Mouse (Mus musculus) left cerebral cortex, adult 2 months (tissue): ENCODE measurements around the gene Brip1. TPM values are rescaled to one million over a fixed set of nuclear protein-coding genes. Genes with fewer than 3 reads are reported as not detected.

ENCODE experiments used
- DNase-seq, 2 experiments: peaks; one replicate each; pipeline ENCODE4 v3.0.0; 2021 to 2022; ENCODE audit warnings: low spot score in 2 of 2, mixed read lengths in 1 of 2; ENCODE audit errors: extremely low spot score in 1 of 2
- H3K27ac ChIP-seq: fragments of 200-600 bp; 2 replicates; pipeline ENCODE4 v1.8.1; 2022
- H3K4me3 ChIP-seq: fragments of 200-600 bp; 2 replicates; pipeline ENCODE4 v1.8.1; 2022
- CTCF ChIP-seq: fragments of 200-600 bp; IDR thresholded peaks from 2 replicates; pipeline ENCODE4 v1.8.1; 2022; ENCODE audit warnings: antibody characterized with exemption, mild to moderate bottlenecking, moderate library complexity
- intact Hi-C: fragments of 180-260 bp; cut with DNase I; formaldehyde crosslinking; loops from one replicate; pipeline ENCODE4 v1.15.1; 2025
- total RNA-seq, 2 experiments: library from RNA; stranded (reverse); gene quantifications; 2 replicates each; pipeline ENCODE4 v1.2.3; 2021

The Brip1 gene
- total RNA-seq, 2 experiments from 2014 or later = 0.12 to 0.20 TPM

DNA sequence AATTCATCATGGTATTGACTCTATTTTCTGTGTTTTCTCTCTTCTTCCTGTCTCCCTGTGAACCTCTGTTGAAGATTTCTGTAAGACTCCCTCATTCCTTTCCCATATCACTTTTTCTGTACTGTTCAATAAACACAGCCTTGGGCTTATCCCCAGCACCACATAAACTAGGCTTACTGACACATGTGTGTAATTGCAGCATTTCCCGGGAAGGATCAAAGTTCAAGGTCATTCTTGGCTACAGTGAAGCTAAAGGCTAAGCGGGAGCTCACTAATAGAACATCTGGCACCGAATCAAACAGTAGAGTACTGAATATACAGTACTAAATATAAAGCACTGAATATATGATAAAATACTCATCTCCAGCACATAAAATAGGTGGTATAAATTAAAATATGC, 25.2 kb downstream of the Brip1 start:
- Histone ChIP-seq H3K27ac (no peak overlapping the region), H3K4me3 (no peak overlapping the region)
- intact Hi-C loops = loop anchor here (10.0 kb wide), 2 partner anchors 101 to 791 kb away; no protein-coding TSS in a partner anchor
- TF ChIP-seq CTCF = no peak
- no peak for DNase-seq

DNA sequence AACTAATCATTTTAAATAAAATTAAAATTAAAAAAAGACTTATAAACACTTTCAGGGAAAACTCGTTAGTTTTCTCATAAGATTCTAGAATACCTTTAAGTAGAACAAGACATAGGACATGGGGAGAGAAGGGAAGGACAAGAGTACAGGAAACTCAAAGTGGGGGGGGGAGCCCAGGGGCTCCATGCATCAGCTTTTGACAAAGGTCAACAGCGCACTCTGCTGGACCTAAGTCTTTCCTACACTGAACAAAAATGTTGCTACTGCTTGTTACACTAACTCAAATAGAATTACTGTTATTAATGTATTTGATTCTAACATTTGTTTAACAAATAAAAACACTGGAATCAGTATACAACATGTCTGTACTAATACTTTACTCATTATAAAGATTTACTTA, 26.8 kb downstream of the Brip1 start:
- no peak overlapping the region for H3K27ac ChIP-seq
- no peak overlapping the region for H3K4me3 ChIP-seq
- DNase-seq = peak; percentile 36 to 40
- TF ChIP-seq CTCF = peak; percentile 83
- intact Hi-C loops = loop anchor here (5.0 to 10.0 kb wide), 4 partner anchors 99 to 789 kb away; no protein-coding TSS in a partner anchor

DNA sequence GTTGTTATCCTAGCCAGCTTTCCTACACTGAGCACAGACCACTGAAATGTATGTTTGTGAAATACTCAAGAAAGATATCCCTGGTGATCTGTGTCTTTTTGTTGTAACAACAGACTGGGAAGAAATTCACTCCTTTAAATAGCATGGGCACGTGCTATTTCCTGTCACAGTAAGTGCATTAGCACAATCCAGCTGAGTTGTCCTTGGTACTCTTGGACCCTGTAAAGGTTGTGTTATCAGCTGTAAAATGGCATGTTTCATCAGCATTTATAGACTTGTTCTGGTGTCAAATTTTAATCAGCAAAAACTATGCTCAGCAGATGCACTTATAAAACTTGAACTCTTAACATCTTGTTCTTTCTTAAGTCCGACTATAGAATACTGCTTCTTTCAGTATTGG, 30.2 kb downstream of the Brip1 start:
- H3K4me3 ChIP-seq = no peak overlapping the region
- intact Hi-C loops = loop anchor here (5.0 to 10.0 kb wide), 4 partner anchors 96 to 786 kb away; no protein-coding TSS in a partner anchor
- TF ChIP-seq CTCF = no peak
- DNase-seq = no peak
- H3K27ac ChIP-seq = no peak overlapping the region

DNA sequence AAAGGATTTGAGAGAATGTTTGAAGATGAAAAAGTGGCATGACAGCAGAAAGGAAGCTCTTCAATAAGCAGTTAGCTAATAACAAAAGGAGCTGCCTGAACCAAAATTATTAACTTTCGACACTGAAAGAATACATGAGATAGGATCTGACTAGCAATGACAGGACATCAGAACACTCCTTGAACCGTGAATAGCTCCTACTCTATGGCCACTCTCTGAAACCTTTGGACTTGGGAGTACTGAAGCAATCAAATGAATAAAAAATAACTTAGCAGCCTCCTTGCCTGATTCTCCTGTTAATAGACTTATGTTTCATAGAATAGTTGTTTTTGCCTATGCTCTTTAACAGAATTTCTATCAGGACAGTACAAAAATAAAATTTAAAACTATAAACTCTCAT, 40.7 kb downstream of the Brip1 start:
- no peak overlapping the region for H3K4me3 ChIP-seq
- no peak for TF ChIP-seq CTCF
- intact Hi-C loops = no loop called here
- no peak overlapping the region for H3K27ac ChIP-seq
- no peak for DNase-seq

DNA sequence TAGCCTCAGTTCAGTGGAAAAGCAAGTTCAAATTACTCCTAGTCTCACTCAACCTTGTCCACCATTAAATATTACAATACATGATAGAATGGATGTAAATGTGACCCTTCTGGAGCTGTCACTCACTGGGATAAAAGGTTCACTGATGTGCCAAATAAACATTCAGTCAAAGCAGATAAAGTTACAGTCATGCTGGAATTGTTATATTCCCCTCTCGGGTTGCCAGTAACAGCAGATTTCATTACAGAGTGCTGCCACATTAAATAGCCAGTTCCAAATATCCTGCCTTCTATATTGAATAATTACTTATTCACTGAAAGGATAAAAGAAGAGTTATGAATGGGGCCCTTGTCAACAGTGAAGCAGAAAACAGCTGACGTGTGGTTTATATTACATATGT, 42.0 kb downstream of the Brip1 start:
- intact Hi-C loops = no loop called here
- Histone ChIP-seq H3K27ac (no peak overlapping the region), H3K4me3 (no peak overlapping the region)
- TF ChIP-seq CTCF = no peak
- DNase-seq = no peak

DNA sequence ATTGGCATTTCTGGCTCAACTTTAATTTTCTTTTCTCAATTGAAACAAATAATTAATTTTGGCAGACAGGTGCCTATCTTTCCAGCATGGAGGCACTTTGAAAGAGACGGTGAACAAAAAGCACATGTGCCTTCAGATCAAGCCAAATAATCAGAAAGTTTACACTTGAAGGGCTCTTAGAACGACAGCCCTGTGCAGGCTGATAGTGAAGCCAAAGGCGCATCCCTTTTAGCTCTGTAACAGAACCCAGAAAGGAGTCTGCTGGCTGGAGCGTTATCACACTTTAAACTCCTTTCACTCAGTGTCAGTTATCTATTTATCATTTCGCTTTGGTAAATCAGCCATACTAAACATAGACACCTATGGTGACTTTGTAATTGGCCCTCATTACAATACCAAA, 45.4 kb downstream of the Brip1 start:
- Histone ChIP-seq H3K27ac (no peak overlapping the region), H3K4me3 (no peak overlapping the region)
- intact Hi-C loops = no loop called here
- TF ChIP-seq CTCF = no peak
- no peak for DNase-seq

DNA sequence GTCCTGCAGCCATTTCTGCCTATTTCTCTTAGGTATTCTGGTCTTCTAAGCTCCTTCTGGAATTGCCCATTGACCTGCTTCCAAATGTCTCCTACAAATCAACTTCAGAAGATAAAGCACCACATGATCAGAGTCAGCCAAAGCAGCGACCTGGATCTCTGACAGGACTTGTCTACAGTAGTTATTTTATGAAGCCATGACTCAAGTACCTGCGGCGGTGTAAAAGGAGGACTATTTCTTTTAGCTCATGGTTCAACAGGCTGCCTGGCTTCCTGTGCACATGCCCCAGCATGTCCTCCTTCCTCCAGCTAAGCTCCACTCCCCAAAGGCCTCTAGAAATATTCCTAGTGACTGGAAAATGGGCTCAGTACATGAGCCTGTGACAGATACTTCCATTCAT, 69.7 kb downstream of the Brip1 start:
- Histone ChIP-seq H3K4me3 (no peak overlapping the region), H3K27ac (no peak overlapping the region)
- intact Hi-C loops = no loop called here
- DNase-seq = no peak
- no peak for TF ChIP-seq CTCF

DNA sequence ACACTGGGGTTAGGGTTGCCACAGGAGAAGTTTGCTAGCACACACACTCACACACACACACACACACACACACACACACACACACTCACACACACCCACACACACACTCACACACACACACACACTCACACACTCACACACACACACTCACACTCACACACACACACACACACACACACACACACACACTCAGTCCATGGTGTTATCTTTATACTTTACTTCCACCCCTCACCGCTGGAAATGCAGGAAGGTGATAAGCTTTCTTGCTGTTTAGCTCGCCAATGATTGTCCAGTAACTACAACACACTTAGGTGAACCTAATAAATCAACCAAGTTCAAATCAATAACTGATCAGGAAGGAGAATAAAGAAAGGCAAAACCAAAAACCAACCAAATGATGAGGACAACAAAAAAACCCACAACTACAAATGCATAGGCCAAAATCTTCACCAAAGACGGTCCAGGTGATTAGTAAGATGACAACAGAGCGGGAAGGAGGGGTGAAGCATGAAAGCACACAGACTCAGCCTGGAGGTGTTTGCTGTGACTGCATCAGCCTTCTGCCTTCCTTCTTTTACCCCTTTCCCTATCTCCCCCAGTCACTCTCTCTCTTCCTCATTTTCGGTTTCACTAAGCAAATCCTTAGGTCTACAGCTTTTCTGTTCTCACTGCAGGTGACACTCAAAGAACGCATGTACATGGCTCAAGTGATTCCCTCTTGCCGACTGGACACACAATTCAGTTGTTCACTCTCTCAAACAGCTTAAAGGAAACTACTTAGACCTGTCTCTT, 83.7 kb downstream of the Brip1 start:
- Histone ChIP-seq H3K27ac (no peak overlapping the region), H3K4me3 (no peak overlapping the region)
- intact Hi-C loops = no loop called here
- no peak for DNase-seq
- TF ChIP-seq CTCF = no peak

DNA sequence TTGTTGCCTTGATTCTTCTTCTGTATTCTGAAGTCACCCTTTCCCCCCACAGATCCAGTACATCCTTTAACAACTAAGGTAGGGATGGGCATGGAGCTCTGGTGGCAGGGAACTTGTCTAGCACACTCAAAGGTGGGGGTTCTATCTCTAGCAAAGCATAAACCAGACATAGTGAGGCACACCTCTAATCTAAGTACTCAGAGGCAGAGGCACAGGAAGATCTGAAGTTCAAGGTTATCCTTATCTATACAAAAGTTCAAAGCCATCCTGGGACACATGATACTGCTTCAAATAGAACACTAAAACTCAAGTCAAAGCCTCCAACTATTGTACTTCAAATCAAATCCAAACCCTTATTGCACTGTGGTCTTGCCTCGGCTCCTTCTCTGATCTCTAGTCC, 85.0 kb downstream of the Brip1 start:
- intact Hi-C loops = no loop called here
- H3K4me3 ChIP-seq = no peak overlapping the region
- H3K27ac ChIP-seq = no peak overlapping the region
- TF ChIP-seq CTCF = no peak
- DNase-seq = no peak

DNA sequence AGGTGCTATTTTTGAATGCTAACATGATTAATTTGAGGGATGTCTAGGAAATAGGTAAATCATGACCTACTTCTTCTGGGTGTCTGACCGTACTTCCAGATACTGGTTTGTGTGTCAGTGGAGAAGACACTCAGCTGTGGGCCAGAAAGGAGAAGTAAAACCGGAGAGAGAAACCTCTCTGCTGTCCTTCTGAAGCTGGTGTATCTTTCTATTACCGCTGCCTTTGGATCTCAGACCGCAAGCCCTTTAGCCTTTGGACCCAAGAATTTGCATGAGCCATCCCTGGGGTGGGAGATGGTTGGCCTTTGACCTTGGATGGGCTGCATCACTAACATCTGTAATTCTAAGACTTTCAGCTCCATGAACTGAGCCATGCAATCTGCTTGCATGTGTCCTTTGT, 93.7 kb downstream of the Brip1 start:
- no peak for DNase-seq
- H3K27ac ChIP-seq = no peak overlapping the region
- intact Hi-C loops = no loop called here
- no peak for TF ChIP-seq CTCF
- no peak overlapping the region for H3K4me3 ChIP-seq

DNA sequence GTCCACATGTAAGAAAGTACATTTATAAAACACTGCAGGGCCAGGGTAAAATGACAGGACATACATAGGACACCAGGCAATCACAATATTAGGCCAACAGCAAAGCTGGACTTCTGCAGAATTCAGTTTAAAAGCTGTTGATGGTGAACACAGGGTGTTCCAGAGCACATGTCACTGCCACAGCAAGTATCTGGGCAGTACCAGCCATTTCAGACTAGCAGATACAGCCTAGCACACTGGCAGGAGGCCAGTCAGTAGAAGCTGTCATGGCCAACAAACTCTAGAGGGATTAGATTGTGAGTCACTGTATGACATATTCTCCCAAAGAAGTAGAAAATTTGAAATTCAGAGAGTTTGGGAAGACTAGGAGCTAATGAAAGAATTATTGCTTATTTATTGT, 94.4 kb downstream of the Brip1 start:
- no peak for TF ChIP-seq CTCF
- Histone ChIP-seq H3K27ac (no peak overlapping the region), H3K4me3 (no peak overlapping the region)
- DNase-seq = no peak
- intact Hi-C loops = no loop called here

DNA sequence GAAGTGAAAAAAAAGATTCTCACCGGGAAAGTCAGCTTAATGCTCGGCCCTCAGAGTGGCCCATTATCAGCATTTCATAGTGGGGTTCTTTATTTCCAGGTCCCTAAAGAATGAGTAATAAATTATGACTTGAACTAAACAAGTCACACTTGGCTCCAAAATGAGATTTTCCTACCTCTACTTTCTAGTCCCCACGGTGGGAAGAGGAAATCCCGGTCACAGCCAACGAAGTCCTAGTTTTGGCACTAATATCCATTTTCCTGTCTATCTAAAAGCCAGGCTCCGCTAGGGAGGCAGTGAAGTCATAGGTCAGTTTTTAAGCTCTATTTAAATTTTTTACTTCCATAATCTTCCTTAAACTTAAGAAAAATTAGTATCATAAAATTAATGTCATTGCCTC, 99.8 kb downstream of the Brip1 start:
- intact Hi-C loops = no loop called here
- DNase-seq = no peak
- TF ChIP-seq CTCF = no peak
- H3K27ac ChIP-seq = no peak overlapping the region
- H3K4me3 ChIP-seq = no peak overlapping the region

DNA sequence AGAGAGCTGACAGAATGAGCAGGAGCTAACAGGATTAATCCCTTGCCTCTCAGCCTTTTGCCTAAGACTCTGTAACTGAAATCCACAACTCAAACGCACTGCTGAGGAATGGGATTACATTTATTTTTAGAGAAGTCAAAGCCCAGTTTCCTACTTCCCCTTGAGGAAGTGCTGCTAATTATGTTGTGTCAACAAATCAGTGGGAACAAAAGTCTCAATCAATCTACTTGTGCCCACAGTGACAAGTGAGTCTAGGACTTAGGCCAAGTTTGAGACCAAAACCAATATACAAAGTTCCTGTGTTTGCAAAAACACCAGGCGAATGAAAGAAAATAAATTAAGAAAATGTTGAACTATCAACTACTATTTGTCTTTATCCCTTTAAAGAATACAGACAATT, 101.7 kb downstream of the Brip1 start:
- Histone ChIP-seq H3K27ac (no peak overlapping the region), H3K4me3 (no peak overlapping the region)
- TF ChIP-seq CTCF = no peak
- intact Hi-C loops = no loop called here
- DNase-seq = no peak
